Mouse (Mus musculus): ENCODE measurements around the gene Rilpl1. TPM values are rescaled to one million over a fixed set of nuclear protein-coding genes. Genes with fewer than 3 reads are reported as not detected.
A peak's percentile ranks its signal among the peaks of the same experiment; 100 is the strongest.

Gene Rilpl1
- polyA plus RNA-seq, 1 experiment: 9.5 TPM

GRCm38 (mm10) chr5:124496614-124497514 is 34.3 kb downstream of the Rilpl1 start:
- TF ChIP-seq POLR2A (IDR thresholded peaks at IDR 0.05; ENCODE audit: control insufficient read depth, extremely low read depth, insufficient read depth, low read length, poor library complexity): 0 out of 2 replicates have a peak, but pooled peaks have one; percentile 31
- TF ChIP-seq CTCF (IDR thresholded peaks at IDR 0.05; ENCODE audit: borderline replicate concordance, control insufficient read depth, extremely low read depth, insufficient read depth, low read length, poor library complexity): no peak
- Histone ChIP-seq H3K36me3 (ENCODE audit: control insufficient read depth, insufficient read depth, low read length) (no peaks in the 10 kb centered on the region), H3K27ac (ENCODE audit: control insufficient read depth, insufficient read depth, low read length) (peak overlapping the region; percentile 83), H3K27me3 (ENCODE audit: control insufficient read depth, insufficient read depth, low read length) (no peaks in the 10 kb centered on the region), H3K4me1 (replicated peaks; ENCODE audit: control insufficient read depth, insufficient read depth, low read length) (peaks cover 30% of the 10 kb centered on the region), H3K4me3 (ENCODE audit: control insufficient read depth, insufficient read depth, low read length) (no peak overlapping the region)
- WGBS: 41% methylated on average over 15 of the region's 15 CpGs
- peak; percentile 38 for DNase-seq

GRCm38 (mm10) chr5:124495547-124495946 is 35.6 kb downstream of the Rilpl1 start:
- 0 out of 2 replicates have a peak, but pooled peaks cover 4% of the 10 kb centered on the region for H3K36me3 ChIP-seq (ENCODE audit: control insufficient read depth, insufficient read depth, low read length)
- H3K4me1 ChIP-seq (replicated peaks; ENCODE audit: control insufficient read depth, insufficient read depth, low read length): peaks cover 30% of the 10 kb centered on the region
- peak overlapping the region; percentile 58 for H3K27ac ChIP-seq (ENCODE audit: control insufficient read depth, insufficient read depth, low read length)
- peak; percentile 41 for DNase-seq
- 44% methylated on average over 7 of the region's 7 CpGs for WGBS
- no peaks in the 10 kb centered on the region for H3K27me3 ChIP-seq (ENCODE audit: control insufficient read depth, insufficient read depth, low read length)
- no peak for TF ChIP-seq POLR2A (IDR thresholded peaks at IDR 0.05; ENCODE audit: control insufficient read depth, extremely low read depth, insufficient read depth, low read length, poor library complexity)
- no peak for TF ChIP-seq CTCF (IDR thresholded peaks at IDR 0.05; ENCODE audit: borderline replicate concordance, control insufficient read depth, extremely low read depth, insufficient read depth, low read length, poor library complexity)
- no peak overlapping the region for H3K4me3 ChIP-seq (ENCODE audit: control insufficient read depth, insufficient read depth, low read length)

GRCm38 (mm10) chr5:124493455-124493854 is 37.7 kb downstream of the Rilpl1 start:
- TF ChIP-seq POLR2A (IDR thresholded peaks at IDR 0.05; ENCODE audit: control insufficient read depth, extremely low read depth, insufficient read depth, low read length, poor library complexity) (no peak), CTCF (IDR thresholded peaks at IDR 0.05; ENCODE audit: borderline replicate concordance, control insufficient read depth, extremely low read depth, insufficient read depth, low read length, poor library complexity) (no peak)
- DNase-seq: no peak
- WGBS: 56% methylated on average over 11 of the region's 11 CpGs
- Histone ChIP-seq H3K27me3 (ENCODE audit: control insufficient read depth, insufficient read depth, low read length) (no peaks in the 10 kb centered on the region), H3K4me3 (ENCODE audit: control insufficient read depth, insufficient read depth, low read length) (no peak overlapping the region), H3K27ac (ENCODE audit: control insufficient read depth, insufficient read depth, low read length) (no peak overlapping the region), H3K4me1 (replicated peaks; ENCODE audit: control insufficient read depth, insufficient read depth, low read length) (peaks cover 30% of the 10 kb centered on the region), H3K36me3 (ENCODE audit: control insufficient read depth, insufficient read depth, low read length) (0 out of 2 replicates have a peak, but pooled peaks cover 4% of the 10 kb centered on the region)

- H3K4me1 ChIP-seq (replicated peaks; ENCODE audit: control insufficient read depth, insufficient read depth, low read length): peaks cover 25% of the 10 kb centered on the region
- no peak overlapping the region for H3K4me3 ChIP-seq (ENCODE audit: control insufficient read depth, insufficient read depth, low read length)
- H3K27ac ChIP-seq (ENCODE audit: control insufficient read depth, insufficient read depth, low read length): no peak overlapping the region
- no peak for DNase-seq
- TF ChIP-seq CTCF (IDR thresholded peaks at IDR 0.05; ENCODE audit: borderline replicate concordance, control insufficient read depth, extremely low read depth, insufficient read depth, low read length, poor library complexity) (no peak), POLR2A (IDR thresholded peaks at IDR 0.05; ENCODE audit: control insufficient read depth, extremely low read depth, insufficient read depth, low read length, poor library complexity) (no peak)
- H3K27me3 ChIP-seq (ENCODE audit: control insufficient read depth, insufficient read depth, low read length): no peaks in the 10 kb centered on the region
- 0 out of 2 replicates have a peak, but pooled peaks cover 4% of the 10 kb centered on the region for H3K36me3 ChIP-seq (ENCODE audit: control insufficient read depth, insufficient read depth, low read length)
- 78% methylated on average over 4 of the region's 4 CpGs for WGBS
Observed at GRCm38 (mm10) chr5:124492618-124493017, 38.6 kb downstream of the Rilpl1 start.

GRCm38 (mm10) chr5:124491732-124492131 is 39.5 kb downstream of the Rilpl1 start:
- TF ChIP-seq CTCF (IDR thresholded peaks at IDR 0.05; ENCODE audit: borderline replicate concordance, control insufficient read depth, extremely low read depth, insufficient read depth, low read length, poor library complexity) (no peak), POLR2A (IDR thresholded peaks at IDR 0.05; ENCODE audit: control insufficient read depth, extremely low read depth, insufficient read depth, low read length, poor library complexity) (no peak)
- H3K4me1 ChIP-seq (replicated peaks; ENCODE audit: control insufficient read depth, insufficient read depth, low read length): peaks cover 19% of the 10 kb centered on the region
- H3K27me3 ChIP-seq (ENCODE audit: control insufficient read depth, insufficient read depth, low read length): no peaks in the 10 kb centered on the region
- 98% methylated on average over 4 of the region's 4 CpGs for WGBS
- H3K4me3 ChIP-seq (ENCODE audit: control insufficient read depth, insufficient read depth, low read length): no peak overlapping the region
- 0 out of 2 replicates have a peak, but pooled peaks cover 4% of the 10 kb centered on the region for H3K36me3 ChIP-seq (ENCODE audit: control insufficient read depth, insufficient read depth, low read length)
- no peak for DNase-seq
- no peak overlapping the region for H3K27ac ChIP-seq (ENCODE audit: control insufficient read depth, insufficient read depth, low read length)

GRCm38 (mm10) chr5:124488885-124489284 is 42.3 kb downstream of the Rilpl1 start:
- no peak overlapping the region for H3K4me3 ChIP-seq (ENCODE audit: control insufficient read depth, insufficient read depth, low read length)
- 96% methylated on average over 3 of the region's 3 CpGs for WGBS
- no peak overlapping the region for H3K27ac ChIP-seq (ENCODE audit: control insufficient read depth, insufficient read depth, low read length)
- no peaks in the 10 kb centered on the region for H3K27me3 ChIP-seq (ENCODE audit: control insufficient read depth, insufficient read depth, low read length)
- TF ChIP-seq POLR2A (IDR thresholded peaks at IDR 0.05; ENCODE audit: control insufficient read depth, extremely low read depth, insufficient read depth, low read length, poor library complexity) (no peak), CTCF (IDR thresholded peaks at IDR 0.05; ENCODE audit: borderline replicate concordance, control insufficient read depth, extremely low read depth, insufficient read depth, low read length, poor library complexity) (no peak)
- peaks cover 6% of the 10 kb centered on the region; the same call in 1 of the 2 replicates for H3K4me1 ChIP-seq (replicated peaks; ENCODE audit: control insufficient read depth, insufficient read depth, low read length)
- 0 out of 2 replicates have a peak, but pooled peaks cover 4% of the 10 kb centered on the region for H3K36me3 ChIP-seq (ENCODE audit: control insufficient read depth, insufficient read depth, low read length)
- no peak for DNase-seq

Measured in thymus, adult 2 months (tissue).